Comparison of ENCODE assay signal across 8 mouse cellular contexts in genomic region chr1:63115096-63115495, GRCm38 (mm10). TPM values are rescaled to one million over a fixed set of nuclear protein-coding genes. Genes with fewer than 3 reads are reported as not detected.
DNase-seq lines count a peak whose midpoint lies in the region; ATAC-seq and TF ChIP-seq lines count a peak whose summit lies in the region.

No protein-coding gene starts in this region.

- DNase-seq in heart, postnatal 14 days: no peak
- no peak for DNase-seq in heart, postnatal 0 days (ENCODE audit: low spot score)
- peak; percentile 83 for DNase-seq in midbrain, embryonic 11.5 days (ENCODE audit: low spot score, missing footprints)
- no peak for DNase-seq in left cerebral cortex, postnatal 14 days (ENCODE audit: low spot score in 2 of 2)
- DNase-seq in T-cell, adult 2 months (ENCODE audit: low spot score): no peak
- no peak for DNase-seq in gastrocnemius, postnatal 36 days

- H3K9me3 ChIP-seq in heart, embryonic 13.5 days: no peaks in the 10 kb centered on the region
- H3K9me3 ChIP-seq in ES-Bruce4 (replicated peaks; ENCODE audit: control insufficient read depth, insufficient read depth, low read length, poor library complexity, severe bottlenecking): no peaks in the 10 kb centered on the region
- no peaks in the 10 kb centered on the region for H3K9me3 ChIP-seq in heart, postnatal 0 days (replicated peaks; ENCODE audit: control insufficient read depth, low read length)
- H3K9me3 ChIP-seq in midbrain, embryonic 11.5 days (ENCODE audit: control insufficient read depth, low read length): no peaks in the 10 kb centered on the region

- H3K27me3 ChIP-seq in heart, embryonic 13.5 days (replicated peaks): no peaks in the 10 kb centered on the region
- H3K27me3 ChIP-seq in ES-Bruce4 (ENCODE audit: control insufficient read depth, insufficient read depth, low read length, poor library complexity, severe bottlenecking): no peaks in the 10 kb centered on the region
- H3K27me3 ChIP-seq in heart, postnatal 0 days (ENCODE audit: control insufficient read depth, insufficient read depth, low read length): no peaks in the 10 kb centered on the region
- H3K27me3 ChIP-seq in midbrain, embryonic 11.5 days (ENCODE audit: control insufficient read depth, insufficient read depth, low read length): no peaks in the 10 kb centered on the region

- TF ChIP-seq EP300 in ES-Bruce4 (IDR thresholded peaks at IDR 0.05; ENCODE audit: insufficient read depth, low read depth, low read length): no peak
- TF ChIP-seq EP300 in heart, postnatal 0 days (IDR thresholded peaks at IDR 0.05; ENCODE audit: low read depth): no peak

- H3K9ac ChIP-seq in heart, embryonic 13.5 days: peak overlapping the region; percentile 100
- peak overlapping the region; percentile 100 for H3K9ac ChIP-seq in ES-Bruce4 (ENCODE audit: low read depth, poor library complexity, severe bottlenecking)
- H3K9ac ChIP-seq in heart, postnatal 0 days (replicated peaks; ENCODE audit: low read depth, low read length): peak overlapping the region; percentile 100
- peak overlapping the region; percentile 100 for H3K9ac ChIP-seq in midbrain, embryonic 11.5 days (ENCODE audit: low read length)

- no peak for TF ChIP-seq CTCF in ES-Bruce4 (IDR thresholded peaks at IDR 0.05; ENCODE audit: low read depth, low read length)
- TF ChIP-seq CTCF in heart, postnatal 0 days (IDR thresholded peaks at IDR 0.05; ENCODE audit: low read depth): no peak

- 20% methylated on average over 4 of the region's 4 CpGs for WGBS in heart, embryonic 13.5 days
- WGBS in heart, postnatal 0 days: 8% methylated on average over 4 of the region's 4 CpGs
- 33% methylated on average over 4 of the region's 4 CpGs for WGBS in midbrain, embryonic 11.5 days

- H3K4me2 ChIP-seq in heart, embryonic 13.5 days: peak overlapping the region; percentile 91
- peak overlapping the region; percentile 74 for H3K4me2 ChIP-seq in heart, postnatal 0 days (ENCODE audit: low read depth, low read length)
- peak overlapping the region; percentile 69 for H3K4me2 ChIP-seq in midbrain, embryonic 11.5 days

- H3K36me3 ChIP-seq in heart, embryonic 13.5 days: peaks cover 26% of the 10 kb centered on the region
- peaks cover 10% of the 10 kb centered on the region for H3K36me3 ChIP-seq in ES-Bruce4 (ENCODE audit: control insufficient read depth, insufficient read depth, low read length, poor library complexity, severe bottlenecking)
- peaks cover 19% of the 10 kb centered on the region for H3K36me3 ChIP-seq in heart, postnatal 0 days (replicated peaks; ENCODE audit: control insufficient read depth, insufficient read depth, low read length)
- peaks cover 3% of the 10 kb centered on the region; the same call in 1 of the 2 replicates for H3K36me3 ChIP-seq in midbrain, embryonic 11.5 days (ENCODE audit: control insufficient read depth, insufficient read depth, low read length)

- peak overlapping the region; percentile 95 for H3K4me3 ChIP-seq in heart, embryonic 13.5 days
- no peak overlapping the region; the same call in 1 of the 2 replicates for H3K4me3 ChIP-seq in ES-Bruce4 (ENCODE audit: low read depth, low read length)
- H3K4me3 ChIP-seq in heart, postnatal 0 days (ENCODE audit: low read depth, low read length): peak overlapping the region; percentile 85
- H3K4me3 ChIP-seq in midbrain, embryonic 11.5 days (ENCODE audit: low read depth, low read length): peak overlapping the region; percentile 97

- intact Hi-C loops in heart, postnatal 14 days (cut with DNase I): no loop called here
- intact Hi-C loops in left cerebral cortex, postnatal 14 days (cut with DNase I): no loop called here
- intact Hi-C loops in gastrocnemius, postnatal 36 days (cut with DNase I): no loop called here

- H3K27ac ChIP-seq in heart, embryonic 13.5 days (replicated peaks): peak overlapping the region; percentile 99
- no peak overlapping the region; the same call in 1 of the 2 replicates for H3K27ac ChIP-seq in ES-Bruce4 (ENCODE audit: insufficient read depth, low read length)
- H3K27ac ChIP-seq in heart, postnatal 0 days (ENCODE audit: low read depth): peak overlapping the region; percentile 99
- H3K27ac ChIP-seq in midbrain, embryonic 11.5 days (ENCODE audit: low read depth, low read length): peak overlapping the region; percentile 90

- ATAC-seq in heart, embryonic 13.5 days (ENCODE audit: extremely low read depth, insufficient number of reproducible peaks, low FRiP score, low TSS enrichment): no peak
- no peak for ATAC-seq in heart, postnatal 0 days (ENCODE audit: insufficient read depth, low read depth)
- no peak for ATAC-seq in midbrain, embryonic 11.5 days (ENCODE audit: low FRiP score)

- no peak for TF ChIP-seq POLR2A in ES-Bruce4 (IDR thresholded peaks at IDR 0.05; ENCODE audit: insufficient read depth, low read length)

- H3K4me1 ChIP-seq in heart, embryonic 13.5 days: peaks cover 38% of the 10 kb centered on the region
- peaks cover 3% of the 10 kb centered on the region for H3K4me1 ChIP-seq in ES-Bruce4 (ENCODE audit: control insufficient read depth, insufficient read depth, low read length)
- peaks cover 8% of the 10 kb centered on the region for H3K4me1 ChIP-seq in heart, postnatal 0 days (ENCODE audit: control insufficient read depth, insufficient read depth)
- peaks cover 17% of the 10 kb centered on the region for H3K4me1 ChIP-seq in midbrain, embryonic 11.5 days (ENCODE audit: control insufficient read depth, insufficient read depth, low read length)

RNA-seq across cellular contexts. Expression of gene Ino80d, which starts 0.6 kb away (rescaled TPM):
- polyA plus RNA-seq in heart, embryonic 13.5 days (2015; fragmentation: Nextera tagmentation; extraction: Ambion mirVana): 7.5 and 8.8 TPM in 2 replicates
- total RNA-seq in heart, postnatal 14 days (2021): 10 to 100 TPM; 24.4 to 25.3 TPM
- polyA plus RNA-seq in ES-Bruce4 (2011; ENCODE audit: insufficient read depth, insufficient read length, low read depth, missing spikeins): 31.4 and 32.5 TPM in 2 replicates
- 7.3 and 8.3 TPM in 2 replicates for total RNA-seq in heart, postnatal 0 days (2014; rRNA removed; ENCODE audit: low replicate concordance)
- 5.8 TPM in 2 replicates for polyA plus RNA-seq in heart, postnatal 0 days (2015; fragmentation: Nextera tagmentation; extraction: Ambion mirVana)
- polyA plus RNA-seq in midbrain, embryonic 11.5 days (2014; fragmentation: Nextera tagmentation; extraction: Ambion mirVana): 7.8 and 8.8 TPM in 2 replicates
- total RNA-seq in left cerebral cortex, postnatal 14 days (2021): 10 to 100 TPM; 27.4 to 29.6 TPM
- 10 to 100 TPM; 12.2 to 13.3 TPM for total RNA-seq in gastrocnemius, postnatal 36 days (2021)
